Mouse (Mus musculus) intestine, embryonic 16.5 days (tissue): ENCODE results near the gene Agap3. TPM values are rescaled to one million over a fixed set of nuclear protein-coding genes. Genes with fewer than 3 reads are reported as not detected.

Experiments
- ATAC-seq: fragments of 200-750 bp; cut with Nextera tagmentation; 2 replicates; pipeline ENCODE4 v1.8.0; 2017; ENCODE audit warnings: moderate TSS enrichment, moderate library complexity
- H3K27ac ChIP-seq: fragments of 300-500 bp; sonication (generic); 2 replicates; pipeline ENCODE4 v1.5.1; 2014; ENCODE audit warnings: mild to moderate bottlenecking, low read length
- H3K27me3 ChIP-seq: fragments of 300-500 bp; sonication (generic); replicated peaks from 2 replicates; pipeline ENCODE4 v1.6.1; 2014; ENCODE audit warnings: low read length, control low read depth, mixed read lengths; ENCODE audit not compliant: control insufficient read depth, insufficient read depth
- H3K36me3 ChIP-seq: fragments of 300-500 bp; sonication (generic); 2 replicates; pipeline ENCODE4 v1.6.1; 2014; ENCODE audit warnings: low read length, control low read depth; ENCODE audit not compliant: control insufficient read depth, insufficient read depth
- H3K4me1 ChIP-seq: fragments of 300-500 bp; sonication (generic); 2 replicates; pipeline ENCODE4 v1.6.1; 2014; ENCODE audit warnings: low read length, control low read depth, mixed read lengths; ENCODE audit not compliant: control insufficient read depth, insufficient read depth
- H3K4me2 ChIP-seq: fragments of 300-500 bp; sonication (generic); 2 replicates; pipeline ENCODE4 v1.6.1; 2014; ENCODE audit warnings: low read depth, low read length, control low read depth
- H3K4me3 ChIP-seq: fragments of 300-500 bp; sonication (generic); 2 replicates; pipeline ENCODE4 v1.5.1; 2014; ENCODE audit warnings: mild to moderate bottlenecking, low read length
- H3K9ac ChIP-seq: fragments of 300-500 bp; sonication (generic); 2 replicates; pipeline ENCODE4 v1.6.1; 2014; ENCODE audit warnings: low read depth, low read length
- H3K9me3 ChIP-seq: fragments of 300-500 bp; sonication (generic); 2 replicates; pipeline ENCODE4 v1.6.1; 2016; ENCODE audit warnings: low read length, control low read depth; ENCODE audit not compliant: control insufficient read depth
- WGBS: fragments of 180-500 bp; shearing (Covaris S2); extraction: QIAGEN DNeasy Blood & Tissue Kit; methylation state at CpG from one replicate; pipeline ENCODE4 v1.1.7; 2014; 5-methylcytosine and 5-hydroxymethylcytosine counted together
- polyA plus RNA-seq: library from polyadenylated mRNA; unstranded; fragments of >200 nt; fragmentation: Nextera tagmentation; extraction: Ambion mirVana; gene quantifications from 2 replicates; pipeline ENCODE4 v1.2.1, GENCODE M21; 2015

The Agap3 gene
- polyA plus RNA-seq, 1 experiment from 2014 or later: 10.2 TPM

GRCm38 (mm10) chr5:24427285-24427633 is 24.7 kb upstream of the Agap3 start:
- Histone ChIP-seq H3K4me3 (peak overlapping the region; percentile 76), H3K9ac (peak overlapping the region; percentile 81), H3K36me3 (peaks cover 6% of the 10 kb centered on the region; the same call in 1 of the 2 replicates), H3K9me3 (no peaks in the 10 kb centered on the region), H3K27me3 (no peaks in the 10 kb centered on the region), H3K4me2 (peak overlapping the region; percentile 86), H3K27ac (peak overlapping the region; percentile 98), H3K4me1 (peaks cover 27% of the 10 kb centered on the region)
- ATAC-seq: peak; percentile 11; the same call in 1 of the 2 replicates
- 25% methylated on average over 12 of the region's 12 CpGs for WGBS

GRCm38 (mm10) chr5:24427981-24428402 is 24.0 kb upstream of the Agap3 start:
- peak overlapping the region; percentile 86 for H3K4me2 ChIP-seq
- no peaks in the 10 kb centered on the region for H3K9me3 ChIP-seq
- H3K27me3 ChIP-seq: no peaks in the 10 kb centered on the region
- H3K9ac ChIP-seq: peak overlapping the region; percentile 64
- ATAC-seq: peak; percentile 44
- peak overlapping the region; percentile 68 for H3K27ac ChIP-seq
- H3K36me3 ChIP-seq: peaks cover 9% of the 10 kb centered on the region; the same call in 1 of the 2 replicates
- 15% methylated on average over 15 of the region's 15 CpGs for WGBS
- H3K4me3 ChIP-seq: peak overlapping the region; percentile 51
- H3K4me1 ChIP-seq: peaks cover 21% of the 10 kb centered on the region

GRCm38 (mm10) chr5:24428596-24428995 is 23.4 kb upstream of the Agap3 start:
- no peaks in the 10 kb centered on the region for H3K9me3 ChIP-seq
- H3K36me3 ChIP-seq: peaks cover 10% of the 10 kb centered on the region; the same call in 1 of the 2 replicates
- ATAC-seq: no peak
- H3K4me3 ChIP-seq: peak overlapping the region; percentile 51
- H3K9ac ChIP-seq: peak overlapping the region; percentile 64
- 26% methylated on average over 7 of the region's 9 CpGs for WGBS
- peak overlapping the region; percentile 68 for H3K27ac ChIP-seq
- H3K4me1 ChIP-seq: peaks cover 21% of the 10 kb centered on the region
- no peaks in the 10 kb centered on the region for H3K27me3 ChIP-seq
- H3K4me2 ChIP-seq: peak overlapping the region; percentile 54

- no peaks in the 10 kb centered on the region for H3K4me1 ChIP-seq
- H3K4me2 ChIP-seq: no peak overlapping the region
- H3K9ac ChIP-seq: no peak overlapping the region
- peaks cover 20% of the 10 kb centered on the region for H3K36me3 ChIP-seq
- 89% methylated on average over 8 of the region's 8 CpGs for WGBS
- H3K9me3 ChIP-seq: no peaks in the 10 kb centered on the region
- ATAC-seq: no peak
- H3K27me3 ChIP-seq: no peaks in the 10 kb centered on the region
- H3K4me3 ChIP-seq: no peak overlapping the region
- no peak overlapping the region for H3K27ac ChIP-seq
Observed at GRCm38 (mm10) chr5:24433993-24434392, 18.0 kb upstream of the Agap3 start.

GRCm38 (mm10) chr5:24441187-24441586 is 10.8 kb upstream of the Agap3 start:
- WGBS: 90% methylated on average over 8 of the region's 8 CpGs
- no peak for ATAC-seq
- H3K27me3 ChIP-seq: no peaks in the 10 kb centered on the region
- H3K36me3 ChIP-seq: peaks cover 22% of the 10 kb centered on the region
- H3K9ac ChIP-seq: no peak overlapping the region
- H3K4me2 ChIP-seq: no peak overlapping the region
- no peak overlapping the region for H3K4me3 ChIP-seq
- no peaks in the 10 kb centered on the region for H3K9me3 ChIP-seq
- no peak overlapping the region for H3K27ac ChIP-seq
- H3K4me1 ChIP-seq: peaks cover 17% of the 10 kb centered on the region

GRCm38 (mm10) chr5:24442029-24442428 is 9.9 kb upstream of the Agap3 start:
- ATAC-seq: no peak
- Histone ChIP-seq H3K4me1 (peaks cover 17% of the 10 kb centered on the region), H3K9ac (no peak overlapping the region), H3K27me3 (no peaks in the 10 kb centered on the region), H3K9me3 (no peaks in the 10 kb centered on the region), H3K4me2 (no peak overlapping the region), H3K4me3 (no peak overlapping the region), H3K27ac (no peak overlapping the region), H3K36me3 (peaks cover 22% of the 10 kb centered on the region)
- WGBS: 85% methylated on average over 9 of the region's 9 CpGs

- ATAC-seq: no peak
- H3K9me3 ChIP-seq: no peaks in the 10 kb centered on the region
- 91% methylated on average over 7 of the region's 7 CpGs for WGBS
- H3K4me3 ChIP-seq: no peak overlapping the region
- H3K27ac ChIP-seq: no peak overlapping the region
- H3K27me3 ChIP-seq: no peaks in the 10 kb centered on the region
- H3K4me1 ChIP-seq: peaks cover 24% of the 10 kb centered on the region
- H3K36me3 ChIP-seq: peaks cover 22% of the 10 kb centered on the region
- no peak overlapping the region for H3K9ac ChIP-seq
- no peak overlapping the region for H3K4me2 ChIP-seq
Observed at GRCm38 (mm10) chr5:24443204-24443603, 8.8 kb upstream of the Agap3 start.

GRCm38 (mm10) chr5:24443927-24444326 is 8.1 kb upstream of the Agap3 start:
- no peak overlapping the region for H3K27ac ChIP-seq
- H3K4me1 ChIP-seq: peaks cover 24% of the 10 kb centered on the region
- 81% methylated on average over 12 of the region's 12 CpGs for WGBS

GRCm38 (mm10) chr5:24444746-24445427 is 7.1 kb upstream of the Agap3 start, which contains the start of gene Fastk:
Fastk (minus strand) TSS chr5:24445287.
- no peaks in the 10 kb centered on the region for H3K9me3 ChIP-seq
- H3K27ac ChIP-seq: peak within 1 kb of the TSS; percentile 90
- ATAC-seq: peak; percentile 84
- H3K9ac ChIP-seq: peak within 1 kb of the TSS; percentile 97
- H3K4me2 ChIP-seq: peak within 1 kb of the TSS; percentile 88
- H3K4me3 ChIP-seq: peak within 1 kb of the TSS; percentile 85
- peaks cover 24% of the 10 kb centered on the region for H3K4me1 ChIP-seq
- H3K27me3 ChIP-seq: no peaks in the 10 kb centered on the region
- under 1% methylated on average over 60 of the region's 60 CpGs for WGBS
- peaks cover 9% of the 10 kb centered on the region for H3K36me3 ChIP-seq

More at GRCm38 (mm10) chr5:24443927-24444326, 8.1 kb upstream of the Agap3 start:
- peak overlapping the region; percentile 85 for H3K4me3 ChIP-seq
- H3K9ac ChIP-seq: peak overlapping the region; percentile 97
- H3K9me3 ChIP-seq: no peaks in the 10 kb centered on the region
- H3K36me3 ChIP-seq: peaks cover 19% of the 10 kb centered on the region
- ATAC-seq: no peak
- peak overlapping the region; percentile 88 for H3K4me2 ChIP-seq
- no peaks in the 10 kb centered on the region for H3K27me3 ChIP-seq
